Mouse (Mus musculus): ENCODE results near the gene Helt. TPM values are rescaled to one million over a fixed set of nuclear protein-coding genes. Genes with fewer than 3 reads are reported as not detected.

Gene Helt
- total and polyA plus RNA-seq, 3 experiments: not detected

GRCm38 (mm10) chr8:46298847-46299246 lies 4.4 kb upstream of the Helt start:
- H3K27ac ChIP-seq (ENCODE audit: insufficient read depth, low read depth): no peak overlapping the region
- H3K9me3 ChIP-seq (replicated peaks; ENCODE audit: low read length): no peaks in the 10 kb centered on the region
- no peak overlapping the region for H3K4me3 ChIP-seq (replicated peaks in 1 of 3; ENCODE audit: low read depth in 2 of 3, low read length in 2 of 3, poor library complexity in 1 of 3)
- no peaks in the 10 kb centered on the region for H3K4me1 ChIP-seq (ENCODE audit: control insufficient read depth in 1 of 2, insufficient read depth in 2 of 2)
- no peak overlapping the region for H3K9ac ChIP-seq (ENCODE audit: insufficient read depth, low read depth)
- no peaks in the 10 kb centered on the region for H3K36me3 ChIP-seq (replicated peaks in 1 of 2; ENCODE audit: control insufficient read depth in 1 of 2, insufficient read depth in 1 of 2, low read length in 1 of 2)
- H3K27me3 ChIP-seq (replicated peaks): no peaks in the 10 kb centered on the region
- no peaks in the 10 kb centered on the region for H3K79me2 ChIP-seq (replicated peaks; ENCODE audit: control insufficient read depth, extremely low read depth, insufficient read depth, poor library complexity, severe bottlenecking)
- in situ Hi-C loops (cut with MboI; ENCODE audit: low pct_ligation_motif_present, low pct_unique_long_range_greater_than_20kb, low sequenced_read_pairs): loop anchor here (25.0 kb wide), 1 partner anchor 1088 kb away; no protein-coding TSS in a partner anchor
- no peak for DNase-seq (ENCODE audit: extremely low read depth)
- TF ChIP-seq EP300 (IDR thresholded peaks at IDR 0.05; ENCODE audit: low read length) (no peak), ETS1 (conservative IDR thresholded peaks at IDR 0.05; ENCODE audit: low read depth, low read length) (no peak), RAD21 (IDR thresholded peaks at IDR 0.05; ENCODE audit: low read depth, low read length) (no peak), USF2 (conservative IDR thresholded peaks at IDR 0.05; ENCODE audit: low read depth, low read length) (no peak), USF1 (IDR thresholded peaks at IDR 0.05; ENCODE audit: low read depth, low read length) (no peak), CHD2 (IDR thresholded peaks at IDR 0.05; ENCODE audit: low read length) (no peak), MEF2A (IDR thresholded peaks at IDR 0.05; ENCODE audit: borderline replicate concordance, low read depth, low read length) (no peak), HCFC1 (IDR thresholded peaks at IDR 0.05; ENCODE audit: low read depth, low read length) (no peak), NRF1 (IDR thresholded peaks at IDR 0.05; ENCODE audit: low read depth, low read length) (no peak), PAX5 (IDR thresholded peaks at IDR 0.05; ENCODE audit: low read length) (no peak)
- dilution Hi-C loops (cut with MboI; ENCODE audit: extremely low pct_ligation_motif_present, extremely low pct_unique_long_range_greater_than_20kb, low sequenced_read_pairs): no loop called here
- H3K4me2 ChIP-seq (ENCODE audit: insufficient read depth, low read depth, poor library complexity, severe bottlenecking): no peak overlapping the region

GRCm38 (mm10) chr8:46296551-46296950 lies 2.1 kb upstream of the Helt start:
- H3K9me3 ChIP-seq (replicated peaks; ENCODE audit: low read length): no peaks in the 10 kb centered on the region
- H3K4me1 ChIP-seq (ENCODE audit: control insufficient read depth in 1 of 2, insufficient read depth in 2 of 2): no peaks in the 10 kb centered on the region
- DNase-seq (ENCODE audit: extremely low read depth): no peak
- H3K4me3 ChIP-seq (replicated peaks in 1 of 3; ENCODE audit: low read depth in 2 of 3, low read length in 2 of 3, poor library complexity in 1 of 3): no peak overlapping the region
- no peaks in the 10 kb centered on the region for H3K79me2 ChIP-seq (replicated peaks; ENCODE audit: control insufficient read depth, extremely low read depth, insufficient read depth, poor library complexity, severe bottlenecking)
- in situ Hi-C loops (cut with MboI; ENCODE audit: low pct_ligation_motif_present, low pct_unique_long_range_greater_than_20kb, low sequenced_read_pairs): loop anchor here (25.0 kb wide), 1 partner anchor 1091 kb away; no protein-coding TSS in a partner anchor
- no peak overlapping the region for H3K27ac ChIP-seq (ENCODE audit: insufficient read depth, low read depth)
- H3K4me2 ChIP-seq (ENCODE audit: insufficient read depth, low read depth, poor library complexity, severe bottlenecking): no peak overlapping the region
- no peaks in the 10 kb centered on the region for H3K36me3 ChIP-seq (replicated peaks in 1 of 2; ENCODE audit: control insufficient read depth in 1 of 2, insufficient read depth in 1 of 2, low read length in 1 of 2)
- no peak for TF ChIP-seq USF1 (IDR thresholded peaks at IDR 0.05; ENCODE audit: low read depth, low read length)
- TF ChIP-seq MXI1 (IDR thresholded peaks at IDR 0.05; ENCODE audit: low read depth, low read length): no peak
- no peak for TF ChIP-seq MYC (IDR thresholded peaks at IDR 0.05; ENCODE audit: low read depth, low read length)
- no peak overlapping the region for H3K9ac ChIP-seq (ENCODE audit: insufficient read depth, low read depth)
- peaks cover 14% of the 10 kb centered on the region for H3K27me3 ChIP-seq (replicated peaks)
- dilution Hi-C loops (cut with MboI; ENCODE audit: extremely low pct_ligation_motif_present, extremely low pct_unique_long_range_greater_than_20kb, low sequenced_read_pairs): no loop called here

- TF ChIP-seq POLR2AphosphoS2 (IDR thresholded peaks at IDR 0.05; ENCODE audit: low read depth, low read length): no peak
- TF ChIP-seq HCFC1 (IDR thresholded peaks at IDR 0.05; ENCODE audit: low read depth, low read length): no peak
- no peak for TF ChIP-seq ZNF384 (IDR thresholded peaks at IDR 0.05; ENCODE audit: low read depth, low read length)
- no peak for TF ChIP-seq ZMIZ1 (IDR thresholded peaks at IDR 0.05; ENCODE audit: low read depth, low read length)
- no peak for TF ChIP-seq SMC3 (IDR thresholded peaks at IDR 0.05; ENCODE audit: low read depth, low read length)
- no peak for TF ChIP-seq TBP (conservative IDR thresholded peaks at IDR 0.05; ENCODE audit: low read depth, low read length)
- TF ChIP-seq MAFK (IDR thresholded peaks at IDR 0.05; ENCODE audit: insufficient replicate concordance, low read length): no peak
- H3K27ac ChIP-seq (ENCODE audit: insufficient read depth, low read depth): no peak overlapping the region
- H3K4me2 ChIP-seq (ENCODE audit: insufficient read depth, low read depth, poor library complexity, severe bottlenecking): no peak overlapping the region
- DNase-seq (ENCODE audit: extremely low read depth): no peak
- H3K4me1 ChIP-seq (ENCODE audit: control insufficient read depth in 1 of 2, insufficient read depth in 2 of 2): no peaks in the 10 kb centered on the region
- no peaks in the 10 kb centered on the region for H3K79me2 ChIP-seq (replicated peaks; ENCODE audit: control insufficient read depth, extremely low read depth, insufficient read depth, poor library complexity, severe bottlenecking)
- no peaks in the 10 kb centered on the region for H3K9me3 ChIP-seq (replicated peaks; ENCODE audit: low read length)
- H3K9ac ChIP-seq (ENCODE audit: insufficient read depth, low read depth): no peak overlapping the region
- H3K27me3 ChIP-seq (replicated peaks): peaks cover 14% of the 10 kb centered on the region
- no peak overlapping the region for H3K4me3 ChIP-seq (replicated peaks in 1 of 3; ENCODE audit: low read depth in 2 of 3, low read length in 2 of 3, poor library complexity in 1 of 3)
- dilution Hi-C loops (cut with MboI; ENCODE audit: extremely low pct_ligation_motif_present, extremely low pct_unique_long_range_greater_than_20kb, low sequenced_read_pairs): no loop called here
- in situ Hi-C loops (cut with MboI; ENCODE audit: low pct_ligation_motif_present, low pct_unique_long_range_greater_than_20kb, low sequenced_read_pairs): loop anchor here (25.0 kb wide), 1 partner anchor 1091 kb away; no protein-coding TSS in a partner anchor
- no peaks in the 10 kb centered on the region for H3K36me3 ChIP-seq (replicated peaks in 1 of 2; ENCODE audit: control insufficient read depth in 1 of 2, insufficient read depth in 1 of 2, low read length in 1 of 2)
Measured at GRCm38 (mm10) chr8:46295951-46296350, 1.5 kb upstream of the Helt start.

Measured in CH12.LX (cell line).